Mouse (Mus musculus): ENCODE results near the gene 1700013F07Rik.

GRCm38 (mm10) chr3:108536517-108537260, 2.7 kb downstream of the 1700013F07Rik start, which contains the start of gene 5330417C22Rik:
- TF ChIP-seq CTCF (IDR thresholded peaks at IDR 0.05; ENCODE audit: control insufficient read depth, insufficient read depth, insufficient read length) (no peak), MYOD1 (IDR thresholded peaks at IDR 0.05; ENCODE audit: control insufficient read depth, insufficient read length, low read depth) (no peak), MAX (IDR thresholded peaks at IDR 0.05) (no peak), USF1 (IDR thresholded peaks at IDR 0.05; ENCODE audit: low read depth) (no peak), MYOG (IDR thresholded peaks at IDR 0.05; ENCODE audit: control insufficient read depth, extremely low read depth, insufficient read length) (no peak)
